Mouse (Mus musculus): ENCODE measurements around the gene Esyt1.

Gene Esyt1

GRCm38 (mm10) chr10:128488776-128489175 is 36.9 kb downstream of the Esyt1 start:
- DNase-seq (ENCODE audit: low read depth, low spot score), result no peak

GRCm38 (mm10) chr10:128487861-128488712 is 37.6 kb downstream of the Esyt1 start:
- no peak for DNase-seq (ENCODE audit: low read depth, low spot score)

GRCm38 (mm10) chr10:128486370-128486769 is 39.3 kb downstream of the Esyt1 start:
- DNase-seq (ENCODE audit: low read depth, low spot score), result no peak

DNA sequence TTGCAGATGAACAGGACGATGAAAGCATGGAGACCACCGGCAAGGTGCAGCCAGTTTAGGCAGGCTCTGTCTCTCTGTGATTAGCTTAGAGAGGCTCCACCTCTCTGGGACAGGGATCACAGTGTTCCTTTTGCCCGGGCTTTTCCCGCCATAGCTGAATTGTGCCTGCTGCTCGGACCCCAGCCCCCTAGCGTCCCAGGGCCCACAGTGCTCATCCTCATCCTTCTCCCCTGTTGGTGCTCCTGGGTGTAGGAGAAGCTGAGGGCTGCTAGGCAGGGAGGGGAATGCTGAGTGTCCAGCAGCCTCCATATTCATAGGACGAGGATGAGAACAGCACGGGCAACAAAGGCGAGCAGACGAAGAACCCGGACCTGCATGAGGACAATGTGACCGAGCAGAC is 51.3 kb downstream of the Esyt1 start:
- DNase-seq (ENCODE audit: low read depth, low spot score), result no peak

DNA sequence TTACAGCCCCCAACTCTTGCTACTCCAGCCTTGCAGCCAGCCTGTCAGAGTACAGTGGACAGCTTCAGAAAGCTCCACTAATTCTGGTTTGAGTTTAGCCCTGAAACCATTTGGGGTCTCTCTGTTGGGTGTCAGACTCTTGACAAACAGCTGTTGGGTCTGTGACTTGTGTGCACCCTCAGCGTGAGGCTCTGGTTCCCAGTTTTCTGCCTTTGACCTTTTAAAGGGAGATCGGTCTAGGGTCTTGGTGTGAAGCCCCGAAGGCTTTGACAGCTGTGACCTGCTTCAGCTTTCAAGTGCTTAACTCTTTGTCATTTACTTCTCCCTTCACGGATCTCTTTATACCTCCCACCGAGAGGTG is 65.4 kb downstream of the Esyt1 start:
- DNase-seq (ENCODE audit: low read depth, low spot score), result no peak

Measured in A20 (cell line).